Mouse (Mus musculus): ENCODE measurements around the gene H2bfm. TPM values are rescaled to one million over a fixed set of nuclear protein-coding genes. Genes with fewer than 3 reads are reported as not detected.
"Not testable (repeated sequence)": the region's sequence is repeated elsewhere in the genome, so short reads cannot be mapped to it uniquely, and the experiment has no call there.

Gene H2bfm
- polyA plus RNA-seq (2014; fragmentation: Nextera tagmentation; extraction: Ambion mirVana) = not detected in 2 replicates

- Histone ChIP-seq H3K4me2 (ENCODE audit: low read depth, low read length, severe bottlenecking) (no peak within 1 kb of the TSS), H3K36me3 (ENCODE audit: control insufficient read depth, insufficient read depth, low read length) (no peaks in the 10 kb centered on the region), H3K9me3 (ENCODE audit: control insufficient read depth, low read length) (no peaks in the 10 kb centered on the region; the same call in 1 of the 2 replicates), H3K4me1 (replicated peaks; ENCODE audit: control insufficient read depth, insufficient read depth, low read length) (no peaks in the 10 kb centered on the region), H3K27me3 (ENCODE audit: control insufficient read depth, insufficient read depth, low read length) (no peaks in the 10 kb centered on the region), H3K4me3 (ENCODE audit: low read depth, low read length) (no peak within 1 kb of the TSS), H3K9ac (ENCODE audit: low read length) (no peak within 1 kb of the TSS), H3K27ac (ENCODE audit: low read depth, low read length) (no peak within 1 kb of the TSS)
- DNase-seq (ENCODE audit: low spot score) (no peak), ATAC-seq (replicated peaks; ENCODE audit: low FRiP score) (no peak)
- WGBS = 91% methylated on average over 14 of the region's 14 CpGs
Observed at GRCm38 (mm10) chrX:136927031-136927430, at the start of gene H2bfm. H2bfm (plus strand) TSS chrX:136927325.

- Histone ChIP-seq H3K4me2 (ENCODE audit: low read depth, low read length, severe bottlenecking) (no peak overlapping the region), H3K4me3 (ENCODE audit: low read depth, low read length) (no peak overlapping the region), H3K27ac (ENCODE audit: low read depth, low read length) (no peak overlapping the region), H3K36me3 (ENCODE audit: control insufficient read depth, insufficient read depth, low read length) (no peaks in the 10 kb centered on the region), H3K9ac (ENCODE audit: low read length) (no peak overlapping the region), H3K27me3 (ENCODE audit: control insufficient read depth, insufficient read depth, low read length) (no peaks in the 10 kb centered on the region), H3K9me3 (ENCODE audit: control insufficient read depth, low read length) (no peaks in the 10 kb centered on the region), H3K4me1 (replicated peaks; ENCODE audit: control insufficient read depth, insufficient read depth, low read length) (no peaks in the 10 kb centered on the region)
- ATAC-seq (replicated peaks; ENCODE audit: low FRiP score) (no peak), DNase-seq (ENCODE audit: low spot score) (no peak)
- WGBS = 61% methylated on average over 2 of the region's 2 CpGs
Observed at GRCm38 (mm10) chrX:136895757-136896156, 31.4 kb upstream of the H2bfm start.

- H3K36me3 ChIP-seq (ENCODE audit: control insufficient read depth, insufficient read depth, low read length) = no peaks in the 10 kb centered on the region
Observed at GRCm38 (mm10) chrX:136904369-136904768, 22.8 kb upstream of the H2bfm start.

GRCm38 (mm10) chrX:136925863-136926262, 1.3 kb upstream of the H2bfm start:
- Histone ChIP-seq H3K4me2 (ENCODE audit: low read depth, low read length, severe bottlenecking) (no peak overlapping the region), H3K9ac (ENCODE audit: low read length) (no peak overlapping the region), H3K27me3 (ENCODE audit: control insufficient read depth, insufficient read depth, low read length) (no peaks in the 10 kb centered on the region), H3K4me3 (ENCODE audit: low read depth, low read length) (no peak overlapping the region), H3K36me3 (ENCODE audit: control insufficient read depth, insufficient read depth, low read length) (no peaks in the 10 kb centered on the region), H3K9me3 (ENCODE audit: control insufficient read depth, low read length) (no peaks in the 10 kb centered on the region; the same call in 1 of the 2 replicates), H3K4me1 (replicated peaks; ENCODE audit: control insufficient read depth, insufficient read depth, low read length) (no peaks in the 10 kb centered on the region), H3K27ac (ENCODE audit: low read depth, low read length) (no peak overlapping the region)
- DNase-seq (ENCODE audit: low spot score) (no peak), ATAC-seq (replicated peaks; ENCODE audit: low FRiP score) (no peak)

More at GRCm38 (mm10) chrX:136904369-136904768, 22.8 kb upstream of the H2bfm start:
- 62% methylated on average over 4 of the region's 4 CpGs for WGBS
- Histone ChIP-seq H3K9ac (ENCODE audit: low read length) (no peak overlapping the region), H3K4me1 (replicated peaks; ENCODE audit: control insufficient read depth, insufficient read depth, low read length) (no peaks in the 10 kb centered on the region), H3K27ac (ENCODE audit: low read depth, low read length) (no peak overlapping the region), H3K27me3 (ENCODE audit: control insufficient read depth, insufficient read depth, low read length) (no peaks in the 10 kb centered on the region), H3K4me2 (ENCODE audit: low read depth, low read length, severe bottlenecking) (no peak overlapping the region), H3K9me3 (ENCODE audit: control insufficient read depth, low read length) (no peaks in the 10 kb centered on the region), H3K4me3 (ENCODE audit: low read depth, low read length) (no peak overlapping the region)
- no peak for DNase-seq (ENCODE audit: low spot score)
- ATAC-seq (replicated peaks; ENCODE audit: low FRiP score) = no peak

- WGBS = 63% methylated on average over 3 of the region's 3 CpGs
- no peak overlapping the region for H3K9ac ChIP-seq (ENCODE audit: low read length)
- no peak overlapping the region for H3K4me3 ChIP-seq (ENCODE audit: low read depth, low read length)
- H3K9me3 ChIP-seq (ENCODE audit: control insufficient read depth, low read length) = no peaks in the 10 kb centered on the region
- no peak for DNase-seq (ENCODE audit: low spot score)
- H3K4me1 ChIP-seq (replicated peaks; ENCODE audit: control insufficient read depth, insufficient read depth, low read length) = no peaks in the 10 kb centered on the region
- H3K27me3 ChIP-seq (ENCODE audit: control insufficient read depth, insufficient read depth, low read length) = no peaks in the 10 kb centered on the region
- no peak overlapping the region for H3K27ac ChIP-seq (ENCODE audit: low read depth, low read length)
- H3K36me3 ChIP-seq (ENCODE audit: control insufficient read depth, insufficient read depth, low read length) = no peaks in the 10 kb centered on the region
- no peak for ATAC-seq (replicated peaks; ENCODE audit: low FRiP score)
- no peak overlapping the region for H3K4me2 ChIP-seq (ENCODE audit: low read depth, low read length, severe bottlenecking)
Observed at GRCm38 (mm10) chrX:136937985-136938384, 10.9 kb downstream of the H2bfm start.

GRCm38 (mm10) chrX:136957583-136958279, 30.6 kb downstream of the H2bfm start:
- H3K4me2 ChIP-seq (ENCODE audit: low read depth, low read length, severe bottlenecking) = peak overlapping the region; percentile 41; the same call in 1 of the 2 replicates
- H3K4me1 ChIP-seq (replicated peaks; ENCODE audit: control insufficient read depth, insufficient read depth, low read length); H3K27ac ChIP-seq (ENCODE audit: low read depth, low read length); H3K9ac ChIP-seq (ENCODE audit: low read length); H3K27me3 ChIP-seq (ENCODE audit: control insufficient read depth, insufficient read depth, low read length); H3K9me3 ChIP-seq (ENCODE audit: control insufficient read depth, low read length); H3K36me3 ChIP-seq (ENCODE audit: control insufficient read depth, insufficient read depth, low read length): not testable (repeated sequence)
- DNase-seq (ENCODE audit: low spot score) (peak; percentile 63), ATAC-seq (replicated peaks; ENCODE audit: low FRiP score) (peak; percentile 100)
- 30% methylated on average over 13 of the region's 13 CpGs for WGBS
- H3K4me3 ChIP-seq (ENCODE audit: low read depth, low read length) = peak overlapping the region; percentile 25

GRCm38 (mm10) chrX:136958300-136958699, 31.2 kb downstream of the H2bfm start:
- H3K27ac ChIP-seq (ENCODE audit: low read depth, low read length); H3K27me3 ChIP-seq (ENCODE audit: control insufficient read depth, insufficient read depth, low read length); H3K36me3 ChIP-seq (ENCODE audit: control insufficient read depth, insufficient read depth, low read length); H3K4me1 ChIP-seq (replicated peaks; ENCODE audit: control insufficient read depth, insufficient read depth, low read length); H3K4me3 ChIP-seq (ENCODE audit: low read depth, low read length); H3K9me3 ChIP-seq (ENCODE audit: control insufficient read depth, low read length); H3K9ac ChIP-seq (ENCODE audit: low read length); DNase-seq (ENCODE audit: low spot score): not testable (repeated sequence)
- 64% methylated on average over 5 of the region's 5 CpGs for WGBS
- ATAC-seq (replicated peaks; ENCODE audit: low FRiP score) = 0 out of 2 replicates have a peak, but pooled peaks have one; percentile 10
- H3K4me2 ChIP-seq (ENCODE audit: low read depth, low read length, severe bottlenecking) = peak overlapping the region; percentile 33; the same call in 1 of the 2 replicates

- 0 out of 2 replicates have a peak, but pooled peaks have one; percentile 18 for ATAC-seq (replicated peaks; ENCODE audit: low FRiP score)
- no peak overlapping the region for H3K4me2 ChIP-seq (ENCODE audit: low read depth, low read length, severe bottlenecking)
- WGBS = 24% methylated on average over 2 of the region's 2 CpGs
- no peak overlapping the region for H3K27ac ChIP-seq (ENCODE audit: low read depth, low read length)
- no peaks in the 10 kb centered on the region for H3K36me3 ChIP-seq (ENCODE audit: control insufficient read depth, insufficient read depth, low read length)
- H3K9me3 ChIP-seq (ENCODE audit: control insufficient read depth, low read length) = no peaks in the 10 kb centered on the region
- H3K9ac ChIP-seq (ENCODE audit: low read length) = no peak overlapping the region
- no peaks in the 10 kb centered on the region for H3K4me1 ChIP-seq (replicated peaks; ENCODE audit: control insufficient read depth, insufficient read depth, low read length)
- H3K4me3 ChIP-seq (ENCODE audit: low read depth, low read length) = no peak overlapping the region
- DNase-seq (ENCODE audit: low spot score) = no peak
- H3K27me3 ChIP-seq (ENCODE audit: control insufficient read depth, insufficient read depth, low read length) = no peaks in the 10 kb centered on the region
Observed at GRCm38 (mm10) chrX:136959688-136960087, 32.6 kb downstream of the H2bfm start.

GRCm38 (mm10) chrX:136975397-136975796, 48.3 kb downstream of the H2bfm start, which contains the start of gene Tmsb15b2:
Tmsb15b2 (minus strand) TSS chrX:136975497.
- DNase-seq (ENCODE audit: low spot score); H3K9ac ChIP-seq (ENCODE audit: low read length); ATAC-seq (replicated peaks; ENCODE audit: low FRiP score); H3K36me3 ChIP-seq (ENCODE audit: control insufficient read depth, insufficient read depth, low read length); H3K9me3 ChIP-seq (ENCODE audit: control insufficient read depth, low read length); H3K27ac ChIP-seq (ENCODE audit: low read depth, low read length); H3K4me1 ChIP-seq (replicated peaks; ENCODE audit: control insufficient read depth, insufficient read depth, low read length); H3K27me3 ChIP-seq (ENCODE audit: control insufficient read depth, insufficient read depth, low read length): not testable (repeated sequence)
- WGBS = 87% methylated on average over 6 of the region's 6 CpGs
- Histone ChIP-seq H3K4me3 (ENCODE audit: low read depth, low read length) (peak within 1 kb of the TSS; percentile 29), H3K4me2 (ENCODE audit: low read depth, low read length, severe bottlenecking) (peak within 1 kb of the TSS; percentile 46)

Data from forebrain, embryonic 11.5 days (tissue).